Mouse (Mus musculus): ENCODE results near the gene Smcr8. TPM values are rescaled to one million over a fixed set of nuclear protein-coding genes. Genes with fewer than 3 reads are reported as not detected.

The Smcr8 gene
- total RNA-seq, 2 experiments from 2014 or later = 32.9 to 34.1 TPM

Small RNA genes lying within 50 kb of the gene (microRNA-seq; reads per million reads assigned to microRNA genes)
- gene Mir5100 = 0.25 to 0.39 reads per million in 2 experiments

Other genes starting within 250 kb of the Smcr8 start
- gene Alkbh5, start 241.1 kb upstream of the Smcr8 start, total RNA-seq (2021) = 10 to 100 TPM; 62.2 to 63.2 TPM
- 10 to 100 TPM; 39.2 to 41.1 TPM for gene Llgl1, start 77.8 kb upstream of the Smcr8 start, total RNA-seq (2021)
- 10 to 100 TPM; 63.4 to 63.6 TPM for gene Flii, start 50.3 kb upstream of the Smcr8 start, total RNA-seq (2021)
- 10 to 100 TPM; 22.9 to 26.2 TPM for gene Mief2, start 49.1 kb upstream of the Smcr8 start, total RNA-seq (2021)
- 1 to 10 TPM; 5.7 to 6.0 TPM for gene Top3a, start 159 bp upstream of the Smcr8 start, total RNA-seq (2021)
- gene Shmt1, start 34.2 kb downstream of the Smcr8 start, total RNA-seq (2021) = 1 to 10 TPM; 5.1 to 7.2 TPM
- gene Dhrs7b, start 53.1 kb downstream of the Smcr8 start, total RNA-seq (2021) = 10 to 100 TPM; 27.2 to 30.8 TPM
- gene Tmem11, start 101.7 kb downstream of the Smcr8 start, total RNA-seq (2021) = 10 to 100 TPM; 29.4 to 30.7 TPM
- 10 to 100 TPM in 1 of 2 experiments, 1 to 10 TPM in 1; 9.6 to 12.1 TPM for gene Natd1, start 137.2 kb downstream of the Smcr8 start, total RNA-seq (2021)
- 10 to 100 TPM; 12.0 to 12.8 TPM for gene Map2k3, start 154.5 kb downstream of the Smcr8 start, total RNA-seq (2021)
- gene Kcnj12, start 245.0 kb downstream of the Smcr8 start, total RNA-seq (2021) = 1 to 10 TPM; 6.6 to 8.8 TPM

All from layer of hippocampus, adult 18-20 months (tissue).